Mouse (Mus musculus) megakaryocyte, embryonic 14.5 days (primary cell): ENCODE data around the gene G3bp1. TPM values are rescaled to one million over a fixed set of nuclear protein-coding genes. Genes with fewer than 3 reads are reported as not detected.

ENCODE experiments used
- H3K27me3 ChIP-seq: replicated peaks from 2 replicates; pipeline ENCODE3; 2012; ENCODE audit warnings: inconsistent platforms
- H3K36me3 ChIP-seq: replicated peaks from 2 replicates; pipeline ENCODE3; 2012; ENCODE audit warnings: low read length, inconsistent platforms, mixed read lengths
- H3K4me1 ChIP-seq: 2 replicates; pipeline ENCODE4 v1.6.1; 2012; ENCODE audit warnings: inconsistent platforms
- H3K4me3 ChIP-seq: replicated peaks from 2 replicates; pipeline ENCODE3; 2012; ENCODE audit warnings: moderate library complexity, mild to moderate bottlenecking, inconsistent platforms
- H3K9me3 ChIP-seq: 2 replicates; pipeline ENCODE4 v1.6.1; 2012; ENCODE audit warnings: inconsistent platforms
- FLI1 ChIP-seq: IDR thresholded peaks from 2 replicates; pipeline ENCODE4 v1.6.1; 2012; ENCODE audit warnings: low read length, inconsistent platforms, mixed read lengths
- GATA1 ChIP-seq: IDR thresholded peaks from 3 replicates; pipeline ENCODE4 v1.6.1; 2012; ENCODE audit warnings: mixed read lengths, low read length, inconsistent platforms, borderline replicate concordance
- polyA plus RNA-seq: library from polyadenylated mRNA; stranded (reverse); fragments of >175 nt; gene quantifications from 2 replicates; pipeline ENCODE4 v1.2.3, GENCODE M21; 2012; ENCODE audit warnings: low replicate concordance; ENCODE audit not compliant: insufficient read depth

The G3bp1 gene
- polyA plus RNA-seq, 1 experiment = 44.5 TPM

DNA sequence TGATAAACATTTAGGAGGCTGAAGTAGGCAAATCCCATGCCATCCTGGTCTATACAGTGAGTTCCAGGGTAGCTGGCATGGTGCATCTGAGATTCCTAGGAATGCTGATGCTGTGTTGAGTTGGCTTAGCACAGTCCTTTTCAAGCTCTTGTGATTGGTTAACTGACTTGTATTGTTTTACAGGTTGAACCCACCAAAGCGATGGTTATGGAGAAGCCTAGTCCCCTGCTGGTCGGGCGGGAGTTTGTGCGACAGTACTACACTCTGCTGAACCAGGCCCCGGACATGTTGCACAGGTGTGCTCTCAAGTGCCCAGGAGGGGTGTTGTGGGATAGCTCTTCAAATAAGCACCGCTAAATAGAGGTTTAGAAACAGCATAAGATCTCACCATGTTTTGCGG, 16.0 kb downstream of the G3bp1 start:
- Histone ChIP-seq H3K4me1 (peaks cover 51% of the 10 kb centered on the region), H3K4me3 (no peak overlapping the region), H3K9me3 (no peaks in the 10 kb centered on the region), H3K36me3 (peaks cover 90% of the 10 kb centered on the region), H3K27me3 (no peaks in the 10 kb centered on the region)
- no peak for TF ChIP-seq GATA1
- no peak for TF ChIP-seq FLI1

DNA sequence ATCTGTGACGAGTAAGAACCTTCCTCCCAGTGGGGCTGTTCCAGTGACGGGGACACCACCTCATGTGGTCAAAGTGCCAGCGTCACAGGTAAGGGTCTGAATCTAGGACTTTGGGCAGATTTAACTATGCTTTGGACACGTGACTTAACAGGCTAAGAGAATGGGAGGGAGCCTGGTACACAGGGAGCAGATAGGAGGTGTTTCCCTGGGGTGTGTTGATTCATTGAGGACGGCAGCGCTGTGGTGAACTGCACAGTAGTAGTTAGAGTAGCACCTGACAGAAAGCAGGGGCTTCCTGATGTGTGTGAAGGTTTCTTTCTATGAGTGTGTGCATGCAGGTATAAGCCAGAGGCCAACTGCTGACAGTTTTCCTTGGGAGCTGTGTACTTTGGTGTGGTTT, 26.7 kb downstream of the G3bp1 start:
- H3K4me3 ChIP-seq = no peak overlapping the region
- H3K4me1 ChIP-seq = peaks cover 19% of the 10 kb centered on the region
- TF ChIP-seq FLI1 (no peak), GATA1 (no peak)
- no peaks in the 10 kb centered on the region for H3K9me3 ChIP-seq
- H3K27me3 ChIP-seq = no peaks in the 10 kb centered on the region
- peaks cover 95% of the 10 kb centered on the region for H3K36me3 ChIP-seq

DNA sequence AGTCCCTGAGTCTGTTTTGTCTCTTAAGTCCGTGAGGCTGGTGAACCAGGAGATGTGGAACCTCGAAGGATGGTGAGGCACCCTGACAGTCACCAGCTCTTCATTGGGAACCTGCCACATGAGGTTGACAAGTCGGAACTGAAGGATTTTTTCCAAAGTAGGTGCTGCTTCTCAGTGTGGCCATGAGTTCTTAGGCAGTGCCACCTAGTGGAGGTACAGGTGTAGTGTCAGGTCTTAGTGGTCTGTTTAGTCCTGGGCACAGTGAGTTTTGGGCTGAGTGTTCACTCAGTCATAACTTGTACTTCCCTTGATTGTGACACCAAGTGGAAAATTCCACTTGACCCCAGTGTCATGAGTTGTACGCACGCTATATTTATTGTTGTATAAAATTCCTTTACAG, 28.4 kb downstream of the G3bp1 start:
- Histone ChIP-seq H3K4me1 (peaks cover 19% of the 10 kb centered on the region), H3K4me3 (no peak overlapping the region), H3K27me3 (no peaks in the 10 kb centered on the region), H3K9me3 (no peaks in the 10 kb centered on the region), H3K36me3 (peaks cover 95% of the 10 kb centered on the region)
- no peak for TF ChIP-seq FLI1
- no peak for TF ChIP-seq GATA1

DNA sequence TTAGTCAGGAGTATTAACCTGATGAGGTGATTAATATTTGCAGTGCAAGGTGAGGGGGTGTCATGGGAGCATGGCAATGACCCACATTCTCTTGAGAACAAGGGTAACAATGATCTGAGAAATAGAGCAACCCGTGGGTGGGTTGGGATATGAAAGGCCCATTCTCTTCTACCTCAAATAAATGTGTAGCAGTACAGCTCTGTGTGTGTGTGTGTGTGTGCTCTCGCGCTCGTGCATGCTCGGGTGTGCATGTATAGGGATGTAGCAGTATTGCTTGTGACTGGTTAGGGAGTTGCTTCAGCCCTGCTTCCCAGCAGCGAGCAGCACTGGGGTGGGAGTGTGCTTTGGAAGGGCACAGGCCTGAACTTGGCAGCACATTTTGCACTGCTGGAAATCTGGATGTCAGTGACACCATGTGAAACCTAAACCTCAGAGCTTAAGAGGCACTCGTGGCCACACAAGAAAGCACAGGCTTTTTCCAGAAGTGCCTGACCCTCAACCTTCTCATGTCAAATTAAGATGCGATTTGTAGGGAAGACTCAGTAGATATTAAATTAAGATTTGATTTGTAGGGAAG, 32.6 kb downstream of the G3bp1 start:
- Histone ChIP-seq H3K9me3 (no peaks in the 10 kb centered on the region), H3K4me1 (peaks cover 44% of the 10 kb centered on the region), H3K36me3 (peaks cover 64% of the 10 kb centered on the region), H3K27me3 (no peaks in the 10 kb centered on the region), H3K4me3 (no peak overlapping the region)
- TF ChIP-seq GATA1 (no peak), FLI1 (no peak)

DNA sequence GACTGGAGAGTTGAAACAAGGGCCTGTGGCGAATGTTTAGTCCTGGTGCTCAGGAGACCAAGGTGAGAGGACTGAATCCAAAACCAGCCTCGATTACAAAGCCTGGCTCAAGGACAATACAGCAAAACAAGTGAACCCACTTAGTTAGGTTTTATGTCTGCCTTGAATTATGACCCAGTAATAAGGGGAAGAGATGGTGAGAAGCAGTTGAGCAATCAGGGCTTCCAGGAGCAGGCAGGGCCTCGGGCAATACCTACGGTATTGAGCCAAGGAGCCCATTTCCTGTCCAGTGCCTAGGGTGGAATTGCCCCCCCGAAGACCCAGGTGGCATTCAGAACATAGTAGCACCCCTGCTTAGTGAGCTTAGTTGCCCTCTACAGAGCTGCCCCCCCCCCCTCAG, 33.4 kb downstream of the G3bp1 start:
- peaks cover 42% of the 10 kb centered on the region for H3K4me1 ChIP-seq
- TF ChIP-seq GATA1 (no peak), FLI1 (no peak)
- no peak overlapping the region for H3K4me3 ChIP-seq
- peaks cover 56% of the 10 kb centered on the region for H3K36me3 ChIP-seq
- H3K9me3 ChIP-seq = no peaks in the 10 kb centered on the region
- H3K27me3 ChIP-seq = no peaks in the 10 kb centered on the region

DNA sequence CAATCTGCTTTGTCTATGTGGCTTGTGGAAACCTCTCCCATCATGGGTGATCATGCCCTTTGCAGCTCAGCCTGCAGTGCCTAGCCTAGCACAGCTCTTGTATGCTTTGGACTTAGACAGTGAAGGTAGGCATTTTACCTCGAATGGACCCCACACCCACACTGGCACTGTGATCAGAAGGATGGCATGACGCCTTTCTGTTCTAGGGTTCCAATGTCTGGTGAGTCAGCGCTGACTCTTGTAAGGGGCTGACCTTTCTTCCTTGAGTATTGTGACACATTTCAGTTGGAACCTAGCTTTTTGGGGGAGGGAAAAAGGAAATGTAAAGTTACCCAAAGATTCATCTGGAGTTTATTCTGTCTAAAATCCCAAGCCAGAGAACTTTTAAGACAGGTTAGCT, 36.0 kb downstream of the G3bp1 start:
- H3K4me3 ChIP-seq = peak overlapping the region; percentile 42
- peaks cover 31% of the 10 kb centered on the region for H3K4me1 ChIP-seq
- peaks cover 34% of the 10 kb centered on the region for H3K36me3 ChIP-seq
- H3K9me3 ChIP-seq = no peaks in the 10 kb centered on the region
- no peaks in the 10 kb centered on the region for H3K27me3 ChIP-seq
- TF ChIP-seq GATA1 = no peak
- no peak for TF ChIP-seq FLI1

DNA sequence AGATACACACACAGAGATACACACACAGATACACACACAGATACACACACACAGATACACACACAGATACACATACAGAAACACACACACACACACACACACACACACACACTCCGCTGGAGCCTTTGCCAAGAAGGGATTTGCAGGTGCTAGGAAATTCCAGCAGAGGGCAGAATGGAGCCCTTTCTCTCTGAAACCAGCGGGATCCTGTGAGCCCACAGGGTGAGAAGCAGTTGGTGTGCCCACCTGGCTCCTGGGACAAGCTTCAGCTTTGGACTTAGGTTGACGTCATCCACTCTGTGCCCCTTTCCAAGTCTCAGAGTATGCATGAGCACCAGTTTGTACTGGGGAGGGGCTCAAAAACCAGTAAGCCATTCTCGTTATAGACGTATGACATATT, 41.9 kb downstream of the G3bp1 start:
- no peaks in the 10 kb centered on the region for H3K9me3 ChIP-seq
- H3K4me1 ChIP-seq = peaks cover 7% of the 10 kb centered on the region
- TF ChIP-seq FLI1 = no peak
- TF ChIP-seq GATA1 = no peak
- peaks cover 8% of the 10 kb centered on the region for H3K27me3 ChIP-seq
- no peaks in the 10 kb centered on the region for H3K36me3 ChIP-seq
- H3K4me3 ChIP-seq = no peak overlapping the region

- H3K27me3 ChIP-seq = peaks cover 20% of the 10 kb centered on the region
- H3K9me3 ChIP-seq = no peaks in the 10 kb centered on the region
- H3K36me3 ChIP-seq = no peaks in the 10 kb centered on the region
- H3K4me3 ChIP-seq = no peak overlapping the region
- peaks cover 15% of the 10 kb centered on the region for H3K4me1 ChIP-seq
- TF ChIP-seq GATA1 = no peak
- TF ChIP-seq FLI1 = no peak
These were observed 48.2 kb downstream of the G3bp1 start for GRCm38 (mm10) chr11:55517666-55518065.

DNA sequence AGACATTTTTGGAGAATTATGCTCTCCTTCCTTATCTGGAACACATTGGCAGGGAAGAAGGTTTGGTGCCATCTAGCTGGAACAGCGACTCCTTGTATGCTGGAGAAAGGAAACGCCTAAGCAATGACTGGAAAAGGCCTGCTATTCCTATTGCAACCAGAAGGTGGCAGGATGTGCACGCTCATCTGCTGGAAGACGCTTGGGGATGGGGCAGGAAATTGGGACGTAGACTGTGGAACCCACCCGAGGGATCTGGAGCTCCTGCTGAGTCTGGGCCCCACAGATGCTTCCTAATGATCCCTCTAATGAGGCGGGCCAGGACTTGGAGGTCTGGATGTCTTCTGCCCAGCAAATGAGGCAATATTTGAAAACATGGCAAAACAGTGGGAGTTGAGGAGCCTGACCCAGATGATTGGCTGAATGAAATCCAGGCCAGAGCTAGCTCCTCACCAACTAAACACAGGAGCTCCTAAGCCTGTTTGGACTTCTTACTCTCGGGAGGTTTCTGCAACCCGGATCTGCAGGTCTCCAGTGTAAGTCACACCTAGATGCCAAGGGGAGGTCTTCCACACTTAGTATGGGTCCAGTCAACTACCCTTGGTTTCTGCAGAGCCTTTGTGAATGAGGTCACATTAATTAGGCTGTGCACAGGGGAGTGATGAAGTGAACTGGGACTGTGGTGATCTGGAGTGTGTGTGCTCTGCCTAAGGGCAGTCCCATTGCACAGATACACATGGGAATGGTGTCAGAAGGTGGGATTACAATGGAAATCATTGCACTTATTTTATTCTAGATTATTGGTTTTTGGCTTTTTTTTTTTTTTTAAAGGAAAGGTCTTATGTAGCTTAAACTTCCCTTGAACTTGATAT, 49.6 kb downstream of the G3bp1 start:
- H3K9me3 ChIP-seq = no peaks in the 10 kb centered on the region
- no peak for TF ChIP-seq FLI1
- no peak for TF ChIP-seq GATA1
- no peak overlapping the region for H3K4me3 ChIP-seq
- peaks cover 24% of the 10 kb centered on the region for H3K27me3 ChIP-seq
- H3K36me3 ChIP-seq = no peaks in the 10 kb centered on the region
- H3K4me1 ChIP-seq = peaks cover 15% of the 10 kb centered on the region

GRCm38 (mm10) chr11:55530741-55531140, 61.3 kb downstream of the G3bp1 start:
- H3K27me3 ChIP-seq = peaks cover 17% of the 10 kb centered on the region
- no peaks in the 10 kb centered on the region for H3K9me3 ChIP-seq
- H3K4me3 ChIP-seq = no peak overlapping the region
- no peak for TF ChIP-seq GATA1
- TF ChIP-seq FLI1 = no peak
- no peaks in the 10 kb centered on the region for H3K36me3 ChIP-seq
- peaks cover 8% of the 10 kb centered on the region for H3K4me1 ChIP-seq

- no peak overlapping the region for H3K4me3 ChIP-seq
- TF ChIP-seq GATA1 = no peak
- no peak for TF ChIP-seq FLI1
- no peaks in the 10 kb centered on the region for H3K36me3 ChIP-seq
- peaks cover 8% of the 10 kb centered on the region for H3K4me1 ChIP-seq
- peaks cover 16% of the 10 kb centered on the region for H3K27me3 ChIP-seq
- H3K9me3 ChIP-seq = no peaks in the 10 kb centered on the region
These were observed 63.9 kb downstream of the G3bp1 start for GRCm38 (mm10) chr11:55533378-55533777.
